Mouse (Mus musculus): ENCODE measurements at regions not wholly inside any gene's neighbourhood (a gene's known extent, or its start where the extent isn't known, plus 50 kb on each side); places are given as distances from the start of the nearest gene placed in this dataset.
"Not testable (repeated sequence)": the region's sequence is repeated elsewhere in the genome, so short reads cannot be mapped to it uniquely, and the experiment has no call there.

- peak; percentile 77 for DNase-seq
Measured at GRCm38 (mm10) chr9:85920745-85921614, 78.8 kb downstream of the Tpbg start.

- DNase-seq: peak; percentile 35
Measured at GRCm38 (mm10) chr9:85925259-85925658, 83.1 kb downstream of the Tpbg start.

GRCm38 (mm10) chr9:85932209-85932608 is 90.0 kb downstream of the Tpbg start:
- DNase-seq: no peak

- DNase-seq: not testable (repeated sequence)
Measured at GRCm38 (mm10) chr9:85943066-85943684, 101.0 kb downstream of the Tpbg start.

- no peak for DNase-seq
Measured at GRCm38 (mm10) chr9:85948495-85949137, 106.4 kb downstream of the Tpbg start.

- no peak for DNase-seq
Measured at GRCm38 (mm10) chr9:85951777-85952176, 109.6 kb downstream of the Tpbg start.

- peak; percentile 63 for DNase-seq
Measured at GRCm38 (mm10) chr9:85970076-85970475, 127.9 kb downstream of the Tpbg start.

GRCm38 (mm10) chr9:85981428-85981827 is 139.2 kb downstream of the Tpbg start:
- DNase-seq: no peak

GRCm38 (mm10) chr9:85983516-85983915 is 141.3 kb downstream of the Tpbg start:
- DNase-seq: peak; percentile 10

- DNase-seq: peak; percentile 8
Measured at GRCm38 (mm10) chr9:85985671-85986070, 143.5 kb downstream of the Tpbg start.

- DNase-seq: peak; percentile 36
Measured at GRCm38 (mm10) chr9:85986142-85986541, 144.0 kb downstream of the Tpbg start.

GRCm38 (mm10) chr9:86002996-86003395 is 160.8 kb downstream of the Tpbg start:
- DNase-seq: peak; percentile 18

GRCm38 (mm10) chr9:86011661-86012060 is 169.5 kb downstream of the Tpbg start:
- DNase-seq: no peak

- peak; percentile 66 for DNase-seq
Measured at GRCm38 (mm10) chr9:86015841-86016240, 173.7 kb downstream of the Tpbg start.

- DNase-seq: peak; percentile 6
Measured at GRCm38 (mm10) chr9:86020133-86020532, 178.0 kb downstream of the Tpbg start.

GRCm38 (mm10) chr9:86020765-86021164 is 178.6 kb downstream of the Tpbg start:
- peak; percentile 2 for DNase-seq

- DNase-seq: no peak
Measured at GRCm38 (mm10) chr9:86030738-86031137, 188.6 kb downstream of the Tpbg start.

GRCm38 (mm10) chr9:86044098-86044497 is 201.9 kb downstream of the Tpbg start:
- no peak for DNase-seq

- DNase-seq: no peak
Measured at GRCm38 (mm10) chr9:86058116-86058515, 215.9 kb downstream of the Tpbg start.

GRCm38 (mm10) chr9:86060049-86060448 is 217.9 kb downstream of the Tpbg start:
- DNase-seq: no peak

GRCm38 (mm10) chr9:86061230-86061629 is 219.1 kb downstream of the Tpbg start:
- no peak for DNase-seq

GRCm38 (mm10) chr9:86079275-86079674 is 237.1 kb downstream of the Tpbg start:
- DNase-seq: no peak

GRCm38 (mm10) chr9:86081873-86082272 is 239.7 kb downstream of the Tpbg start:
- DNase-seq: no peak

- DNase-seq: no peak
Measured at GRCm38 (mm10) chr9:86092998-86093397, 250.8 kb downstream of the Tpbg start.
